Mouse (Mus musculus) brain, embryonic 14.5 days (tissue): ENCODE data around the gene Tmem246.

ENCODE experiments used
- CTCF ChIP-seq: fragments of 200-500 bp; IDR thresholded peaks from 2 replicates; pipeline ENCODE4 v1.5.1; 2012; ENCODE audit warnings: inconsistent platforms, mild to moderate bottlenecking, moderate library complexity, borderline replicate concordance; ENCODE audit not compliant: insufficient read depth, insufficient read length; ENCODE audit errors: extremely low read depth
- POLR2A ChIP-seq: fragments of 200-500 bp; IDR thresholded peaks from 2 replicates; pipeline ENCODE4 v1.6.1; 2012; ENCODE audit warnings: mild to moderate bottlenecking, inconsistent platforms, borderline replicate concordance; ENCODE audit not compliant: poor library complexity, insufficient read depth, insufficient read length, severe bottlenecking; ENCODE audit errors: extremely low read depth

GRCm38 (mm10) chr4:49557375-49557774 lies 40.3 kb downstream of the Tmem246 start:
- TF ChIP-seq POLR2A (no peak), CTCF (no peak)
